Mouse (Mus musculus) layer of hippocampus, postnatal 36 days (tissue): Measurements from ENCODE around the gene Tspan10. TPM values are rescaled to one million over a fixed set of nuclear protein-coding genes. Genes with fewer than 3 reads are reported as not detected.

Experiments
- DNase-seq, 2 experiments: peaks; one replicate each; pipeline ENCODE4 v3.0.0; 2022
- total RNA-seq, 2 experiments: library from RNA; stranded (reverse); gene quantifications; 2 replicates each; pipeline ENCODE4 v1.2.3; 2021

The Tspan10 gene
- total RNA-seq, 2 experiments from 2014 or later: 0.30 TPM; not detected in 1

DNA sequence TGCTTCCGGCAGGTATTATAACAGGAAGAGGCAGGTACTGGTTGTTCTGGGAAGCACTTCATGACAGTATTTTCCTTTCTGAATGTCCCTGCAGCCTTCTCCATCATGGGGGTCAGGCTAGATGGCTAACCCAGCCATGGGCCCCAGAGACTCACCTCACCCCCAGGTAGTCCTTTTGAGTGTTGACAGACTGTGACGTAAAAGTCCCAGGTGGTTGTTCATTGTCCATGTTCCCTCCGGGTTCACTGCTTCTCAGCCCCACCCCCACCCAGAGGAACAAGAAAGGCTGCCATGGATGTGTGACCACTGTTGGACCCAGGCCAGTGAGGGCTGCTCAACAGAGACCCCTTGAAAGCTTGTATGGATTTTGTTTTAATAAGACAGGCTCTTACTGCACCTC, 50.9 kb downstream of the Tspan10 start:
- DNase-seq: no peak

- no peak for DNase-seq
Observed at GRCm38 (mm10) chr11:120493911-120494310, 51.5 kb downstream of the Tspan10 start.

Other genes starting within 250 kb of the Tspan10 start
- 10 to 100 TPM; 19.6 to 20.0 TPM for gene Bahcc1, start 209.7 kb upstream of the Tspan10 start, total RNA-seq
- 1,000 to 10,000 TPM; 1,262 to 1,401 TPM for gene Actg1, start 94.1 kb upstream of the Tspan10 start, total RNA-seq
- gene Fscn2, start 81.1 kb upstream of the Tspan10 start, total RNA-seq: 1 to 10 TPM in 1 of 2 experiments, not detected in 1; 1.0 TPM
- gene Faap100, start 63.9 kb upstream of the Tspan10 start, total RNA-seq: 10 to 100 TPM; 17.3 to 21.6 TPM
- gene Nploc4, start 4.9 kb upstream of the Tspan10 start, total RNA-seq: 10 to 100 TPM; 59.9 to 64.4 TPM
- under 1 TPM; 0.48 to 0.90 TPM for gene Pde6g, start 10.9 kb downstream of the Tspan10 start, total RNA-seq
- gene Oxld1, start 15.4 kb downstream of the Tspan10 start, total RNA-seq: 10 to 100 TPM; 13.2 to 15.6 TPM
- 10 to 100 TPM; 25.3 to 31.8 TPM for gene Ccdc137, start 15.5 kb downstream of the Tspan10 start, total RNA-seq
- 10 to 100 TPM; 48.3 to 49.8 TPM for gene Arl16, start 25.0 kb downstream of the Tspan10 start, total RNA-seq
- gene Mrpl12, start 42.0 kb downstream of the Tspan10 start, total RNA-seq: 10 to 100 TPM; 70.4 to 71.7 TPM
- 10 to 100 TPM; 18.7 to 20.4 TPM for gene Slc25a10, start 49.2 kb downstream of the Tspan10 start, total RNA-seq
- gene Gcgr, start 88.1 kb downstream of the Tspan10 start, total RNA-seq: under 1 TPM; 0.15 to 0.18 TPM
- gene Mcrip1, start 107.1 kb downstream of the Tspan10 start, total RNA-seq: 10 to 100 TPM; 71.3 to 71.6 TPM
- not detected for gene Ppp1r27, start 108.5 kb downstream of the Tspan10 start, total RNA-seq
- gene P4hb, start 130.6 kb downstream of the Tspan10 start, total RNA-seq: 100 to 1,000 TPM; 118 to 122 TPM
- 100 to 1,000 TPM; 266 to 282 TPM for gene Arhgdia, start 139.0 kb downstream of the Tspan10 start, total RNA-seq
- 10 to 100 TPM; 60.0 to 67.6 TPM for gene Alyref, start 155.7 kb downstream of the Tspan10 start, total RNA-seq
- gene Anapc11, start 155.8 kb downstream of the Tspan10 start, total RNA-seq: 100 to 1,000 TPM in 1 of 2 experiments, 10 to 100 TPM in 1; 85.0 to 103 TPM
- 1 to 10 TPM; 1.2 to 1.8 TPM for gene Npb, start 165.8 kb downstream of the Tspan10 start, total RNA-seq
- 100 to 1,000 TPM; 138 to 157 TPM for gene Pcyt2, start 175.3 kb downstream of the Tspan10 start, total RNA-seq
- gene Sirt7, start 182.6 kb downstream of the Tspan10 start, total RNA-seq: 10 to 100 TPM; 40.7 to 41.5 TPM
- gene Mafg, start 191.0 kb downstream of the Tspan10 start, total RNA-seq: 10 to 100 TPM; 77.3 to 86.3 TPM
- 1 to 10 TPM; 1.8 to 2.1 TPM for gene Pycr1, start 201.1 kb downstream of the Tspan10 start, total RNA-seq
- gene Myadml2, start 205.5 kb downstream of the Tspan10 start, total RNA-seq: 1 to 10 TPM; 4.2 to 4.4 TPM
- 1 to 10 TPM; 3.6 to 3.7 TPM for gene Notum, start 218.5 kb downstream of the Tspan10 start, total RNA-seq
- 10 to 100 TPM; 45.6 to 47.6 TPM for gene Aspscr1, start 230.3 kb downstream of the Tspan10 start, total RNA-seq